Mouse (Mus musculus) thymus, postnatal 36 days (tissue): ENCODE measurements at regions not wholly inside any gene's neighbourhood (a gene's known extent, or its start where the extent isn't known, plus 50 kb on each side); places are given as distances from the start of the nearest gene placed in this dataset.

ENCODE experiments used
- DNase-seq, 2 experiments: peaks; one replicate each; pipeline ENCODE4 v3.0.0; 2022; ENCODE audit warnings: mixed read lengths in 2 of 2

DNA sequence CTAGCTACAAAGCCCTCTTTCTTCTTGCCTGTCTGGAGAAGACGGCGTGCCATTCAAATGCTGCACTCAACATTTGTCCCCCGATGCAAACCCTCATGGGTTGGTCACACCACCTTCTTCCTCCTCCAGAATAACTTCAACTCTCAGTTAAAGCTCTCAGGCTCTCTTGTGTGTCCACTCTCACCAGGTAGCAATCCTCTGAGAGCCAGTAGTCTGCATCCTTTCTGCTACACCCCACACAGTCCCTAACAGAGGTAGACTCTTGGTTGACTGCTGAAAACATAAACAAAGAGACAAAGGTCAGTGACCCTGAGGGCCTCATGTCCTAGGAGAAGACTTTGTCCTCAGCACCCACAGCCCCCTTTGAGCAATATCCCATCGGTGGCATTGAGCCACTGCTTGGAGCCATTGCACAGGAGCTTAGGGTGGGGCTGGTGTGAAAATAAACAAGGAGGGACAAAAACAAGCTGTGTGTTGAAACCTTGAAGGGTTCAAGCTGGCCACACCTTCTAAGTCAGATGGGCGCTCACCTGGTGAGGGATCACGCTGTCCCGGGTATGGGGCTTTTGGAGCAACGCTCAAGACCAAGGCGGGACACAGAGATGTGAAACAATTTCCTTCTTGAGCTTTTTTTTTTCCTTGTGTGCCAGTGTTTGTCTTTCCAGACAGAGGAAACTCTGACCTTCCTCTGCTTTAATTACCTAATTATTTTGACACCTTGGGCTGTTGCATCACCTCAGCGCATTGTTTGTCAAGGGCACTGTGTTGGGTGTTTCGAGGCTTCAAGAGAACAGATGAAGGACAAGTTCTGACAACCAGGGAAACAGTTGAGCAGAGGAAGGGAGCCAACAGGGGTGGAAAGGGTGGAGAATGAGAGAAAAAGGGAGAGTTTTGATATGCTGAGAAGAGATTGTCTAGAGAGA, 101.4 kb upstream of the Bcl6 start:
- no peak for DNase-seq

DNA sequence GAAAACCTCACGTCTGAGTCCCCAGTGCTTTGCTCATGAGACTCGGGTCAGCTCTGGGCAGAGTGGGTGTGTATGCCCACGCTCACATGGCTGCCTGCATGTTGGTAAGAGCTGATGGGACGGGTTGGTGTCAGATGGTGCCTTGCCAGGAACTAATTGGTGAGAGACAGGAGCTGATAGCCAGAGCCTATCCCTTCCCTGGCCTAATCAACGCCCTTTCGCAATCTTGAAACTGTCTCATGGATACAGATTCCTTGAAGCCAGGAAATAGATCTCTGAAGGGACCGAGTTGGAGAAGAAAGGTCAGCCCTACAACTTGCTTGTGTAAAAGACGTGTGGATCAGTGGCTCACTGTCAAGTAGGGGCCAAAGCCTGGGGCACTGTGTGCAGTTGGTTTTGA, 95.3 kb upstream of the Bcl6 start:
- DNase-seq = no peak

DNA sequence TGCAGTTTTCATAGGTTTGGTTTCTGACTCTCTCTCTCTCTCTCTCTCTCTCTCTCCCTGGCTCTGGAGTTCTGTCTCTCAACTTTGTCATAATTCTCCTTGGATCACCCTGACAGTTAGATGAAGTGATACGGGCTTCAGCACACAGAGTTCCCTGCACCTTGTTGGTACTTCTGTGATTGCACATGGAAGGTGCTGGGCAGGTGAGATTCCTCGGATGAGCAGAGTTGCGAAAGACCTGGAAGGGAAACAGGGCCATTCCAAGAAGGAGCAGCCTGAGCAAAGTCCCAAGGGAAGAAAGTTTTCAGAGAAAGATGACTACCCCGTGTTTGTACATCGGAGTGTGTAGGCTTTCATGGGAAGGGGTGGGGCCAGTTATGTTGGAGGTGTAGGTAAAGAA, 91.8 kb upstream of the Bcl6 start:
- no peak for DNase-seq

DNA sequence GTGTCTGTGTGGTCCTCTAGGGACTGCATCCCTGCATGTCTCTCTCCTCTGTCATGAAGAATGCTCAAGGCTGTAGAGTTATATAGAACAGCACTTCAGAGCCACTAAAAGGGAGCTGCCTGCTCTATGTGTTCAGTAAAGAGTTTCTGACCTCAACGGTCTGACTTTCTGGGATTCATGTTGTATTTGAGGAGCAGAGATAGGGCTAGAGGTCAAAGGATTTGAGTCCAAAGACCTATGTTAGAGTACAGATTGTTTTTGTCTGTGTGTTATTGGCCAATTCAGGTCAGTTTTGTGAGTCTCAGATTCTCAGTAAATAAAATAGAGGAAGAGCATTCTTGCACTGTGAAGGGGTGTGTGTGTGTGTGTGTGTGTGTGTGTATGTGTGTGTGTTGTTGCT, 90.0 kb upstream of the Bcl6 start:
- no peak for DNase-seq

DNA sequence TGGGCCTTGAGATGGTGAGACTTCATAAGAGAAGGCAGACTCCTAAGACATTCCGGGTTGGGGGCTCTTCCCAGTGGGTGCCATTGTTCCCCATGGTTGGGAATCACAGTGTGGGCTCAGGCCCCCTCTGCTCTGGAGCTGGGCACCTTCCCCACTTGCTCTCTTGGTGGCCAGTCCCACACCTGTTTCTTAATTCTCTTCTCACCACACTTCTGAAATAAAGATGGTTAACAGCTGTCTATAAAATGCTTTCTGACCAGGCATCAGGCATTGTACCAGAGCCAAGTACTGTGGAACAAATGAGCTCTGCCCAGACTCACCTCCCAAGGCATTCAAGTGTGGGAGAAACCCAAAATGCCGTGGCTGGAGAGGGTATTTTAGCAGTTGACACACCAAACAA, 88.8 kb upstream of the Bcl6 start:
- no peak for DNase-seq

DNA sequence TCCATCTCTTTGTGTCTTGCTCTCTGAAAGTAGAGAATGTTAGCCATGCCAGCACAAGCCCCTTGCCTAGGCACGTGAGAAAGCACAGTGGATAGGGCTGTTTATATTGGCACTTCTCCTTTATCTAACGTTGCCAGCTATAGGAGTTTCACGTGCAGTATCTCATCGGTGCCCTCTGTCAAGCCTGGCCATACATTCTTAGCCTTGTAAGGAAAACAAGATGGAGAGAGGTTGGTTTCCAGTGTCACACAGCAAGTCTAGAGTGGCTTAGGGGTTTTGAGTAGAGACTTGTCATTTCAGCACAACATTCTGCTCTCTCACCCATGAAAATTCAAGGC, 88.1 kb upstream of the Bcl6 start:
- no peak for DNase-seq

- no peak for DNase-seq
These were observed 87.6 kb upstream of the Bcl6 start for GRCm38 (mm10) chr16:24076109-24076798.

DNA sequence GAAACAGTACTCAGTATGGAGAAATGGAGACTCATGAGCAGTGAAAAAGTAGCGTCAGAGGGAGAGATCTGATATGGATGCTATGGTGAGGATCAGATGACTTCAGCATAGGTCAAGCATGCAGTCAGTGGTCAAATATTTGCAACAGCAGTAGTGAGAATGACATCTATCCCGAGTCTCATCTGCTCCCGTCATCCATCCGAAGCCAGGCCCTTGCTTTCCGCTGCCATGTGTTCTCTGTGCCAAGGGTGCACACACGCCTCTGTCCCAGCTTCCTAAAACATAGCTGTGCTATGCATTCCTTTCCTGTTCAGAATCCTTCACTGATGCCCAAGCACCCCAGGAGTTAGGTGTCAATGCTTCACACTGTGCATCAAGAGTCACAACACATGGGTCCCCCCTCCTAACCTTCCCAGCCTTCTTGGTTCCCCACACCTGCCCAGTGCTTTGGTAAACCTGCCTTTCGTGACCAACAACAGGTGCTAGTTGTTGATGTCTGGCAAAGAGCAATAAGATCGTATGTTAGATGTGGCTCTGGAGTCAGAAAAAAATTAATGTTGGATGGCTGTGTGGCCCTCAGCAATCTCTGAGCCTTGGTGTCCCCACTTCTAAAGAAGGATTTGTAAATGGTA, 85.1 kb upstream of the Bcl6 start:
- no peak for DNase-seq

DNA sequence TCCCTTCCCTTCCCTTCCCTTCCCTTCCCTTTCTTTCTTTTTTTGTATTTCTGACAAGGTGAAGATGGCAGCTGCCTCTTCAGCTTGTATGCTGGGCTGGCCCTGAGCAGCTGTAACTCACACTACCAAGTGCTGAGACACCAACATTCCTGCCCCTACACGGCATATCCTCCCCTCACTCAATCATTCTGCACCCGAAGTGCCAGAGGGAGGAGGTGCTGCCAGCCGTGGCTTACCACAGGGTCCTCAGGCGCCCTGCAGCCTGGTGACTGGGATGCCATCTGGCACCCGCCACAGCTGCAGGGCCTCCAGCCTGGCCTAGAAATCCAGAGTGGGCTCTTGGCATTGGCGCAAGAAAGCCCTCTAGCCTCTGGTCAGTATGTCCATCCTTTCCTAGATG, 84.4 kb upstream of the Bcl6 start:
- peak; percentile 46 to 73 for DNase-seq

GRCm38 (mm10) chr16:24069411-24069810, 80.8 kb upstream of the Bcl6 start:
- DNase-seq = no peak

- DNase-seq = no peak
These were observed 79.7 kb upstream of the Bcl6 start for GRCm38 (mm10) chr16:24068250-24068813.

DNA sequence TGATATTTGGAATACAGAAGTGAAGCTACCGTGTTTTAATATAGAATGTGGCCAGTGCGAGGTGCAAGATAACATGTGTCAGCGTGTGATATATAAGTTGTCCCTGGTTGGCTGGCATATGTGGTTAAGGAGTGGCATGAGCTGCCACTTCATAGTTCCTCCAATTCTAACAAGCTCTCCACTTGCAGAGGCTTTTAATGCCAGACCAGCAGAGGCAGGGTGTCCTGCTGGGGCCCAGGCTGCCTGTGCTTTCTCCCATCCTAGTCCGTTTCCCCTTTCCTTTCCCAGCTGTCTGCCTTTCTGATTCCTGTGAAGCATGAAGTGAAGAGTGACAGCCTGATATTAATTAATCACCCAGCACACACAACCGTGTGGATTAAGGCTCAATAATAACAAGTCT, 73.7 kb upstream of the Bcl6 start:
- DNase-seq = no peak

- DNase-seq = no peak
These were observed 72.8 kb upstream of the Bcl6 start for GRCm38 (mm10) chr16:24061496-24061895.

GRCm38 (mm10) chr16:24059090-24059600, 70.5 kb upstream of the Bcl6 start:
- no peak for DNase-seq

DNA sequence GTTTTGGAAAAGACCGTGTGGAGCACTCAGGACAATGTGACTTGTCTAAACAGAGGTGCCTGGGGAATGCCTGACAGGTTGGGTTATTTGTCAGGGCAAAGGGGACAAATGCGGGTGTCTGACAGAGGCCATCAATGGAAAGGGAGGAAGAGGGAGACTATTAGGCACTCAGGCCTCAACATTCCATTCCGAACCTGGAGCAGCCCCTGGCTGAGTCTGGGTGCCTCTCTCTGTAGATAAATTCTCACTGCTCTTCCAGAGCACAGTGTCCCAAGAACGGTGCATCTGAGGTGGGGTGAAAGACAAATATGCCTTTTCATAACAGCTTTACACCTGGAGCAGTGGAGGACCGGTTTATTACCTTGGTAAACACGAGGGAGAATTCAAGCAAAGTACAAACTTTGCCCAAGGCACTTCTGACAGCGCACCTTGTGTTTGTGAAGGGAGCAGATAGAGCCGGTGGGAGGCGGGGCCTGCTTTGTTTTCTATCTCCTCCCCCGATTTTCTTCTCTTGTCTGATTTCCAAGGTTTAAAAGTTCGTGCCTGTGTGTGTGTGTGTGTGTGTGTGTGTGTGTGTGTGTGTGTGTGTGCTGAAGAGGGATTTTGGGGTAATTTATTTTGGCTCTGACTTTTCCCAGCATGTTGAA, 68.4 kb upstream of the Bcl6 start:
- DNase-seq = no peak

DNA sequence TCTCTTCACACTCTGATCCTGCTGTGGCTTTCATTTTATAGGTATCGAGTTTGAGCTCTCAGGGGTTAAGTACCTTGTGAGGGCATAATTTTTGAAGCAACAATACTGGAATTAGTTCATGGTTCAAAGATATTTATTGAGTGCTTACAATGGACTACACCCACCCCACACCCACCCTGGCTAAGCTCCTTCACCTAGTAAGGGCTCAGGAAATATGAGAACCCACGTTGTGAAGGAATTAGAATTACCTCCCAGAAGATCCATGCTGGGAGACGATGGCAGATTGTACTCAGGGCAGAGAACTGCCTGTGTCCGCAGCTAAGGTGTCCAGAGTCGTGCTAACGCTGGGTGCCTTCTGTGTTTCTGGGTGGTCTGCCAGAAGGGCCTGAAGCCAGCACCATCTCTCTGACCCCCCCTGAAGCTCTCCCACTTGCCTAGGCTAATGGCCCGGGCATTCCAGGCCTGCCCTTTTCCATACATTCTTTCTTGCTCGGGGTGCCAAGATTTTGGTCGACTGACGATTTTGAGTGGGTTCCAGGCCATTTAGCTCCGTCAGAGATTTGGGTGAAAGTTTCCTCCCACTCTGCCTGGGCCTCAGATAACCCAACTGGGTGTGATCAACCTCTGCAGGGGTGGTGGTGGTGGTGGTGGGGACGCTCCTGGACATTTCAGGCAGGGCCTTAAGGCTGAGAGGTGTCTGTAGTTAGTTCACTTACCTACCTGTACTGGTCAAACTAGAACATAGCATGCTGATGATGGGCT, 67.7 kb upstream of the Bcl6 start:
- no peak for DNase-seq

DNA sequence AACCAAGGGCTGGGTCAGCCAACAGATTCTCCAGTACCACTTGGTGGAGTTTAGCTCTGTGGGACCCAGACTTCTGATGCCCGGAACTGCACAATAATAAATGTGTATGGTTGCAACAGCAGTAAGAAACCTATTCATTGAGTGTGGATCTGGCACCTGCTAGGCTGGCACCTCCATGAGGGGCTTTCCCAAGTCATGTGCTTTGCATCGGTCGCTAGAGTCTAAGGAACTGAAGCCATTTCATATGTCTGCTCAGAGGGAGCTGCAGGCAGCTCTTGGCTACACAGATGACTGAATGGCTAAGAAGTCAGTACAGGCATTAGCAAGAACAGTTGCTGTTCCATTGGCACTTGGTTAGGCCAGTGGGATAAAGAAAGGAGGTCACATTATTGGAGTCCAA, 65.6 kb upstream of the Bcl6 start:
- no peak for DNase-seq

DNA sequence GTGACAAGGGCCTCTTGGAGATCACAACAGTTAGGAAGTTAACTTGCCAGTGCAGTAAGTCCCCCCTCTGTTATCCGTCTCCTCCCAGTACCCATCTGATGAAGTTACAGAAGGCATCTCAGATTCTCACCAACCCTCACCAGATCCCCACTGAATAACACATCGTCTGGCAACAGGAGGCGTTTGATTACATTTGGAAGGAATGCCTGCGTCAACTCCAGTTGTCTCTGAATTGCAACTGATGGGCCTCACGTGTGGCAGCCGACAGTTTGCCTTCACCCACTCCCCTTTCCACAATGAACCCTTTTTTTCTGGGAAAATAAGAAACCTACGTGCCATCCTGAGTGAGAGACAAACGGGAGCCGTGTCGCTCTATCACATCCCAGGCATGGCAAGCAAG, 64.8 kb upstream of the Bcl6 start:
- no peak for DNase-seq

GRCm38 (mm10) chr16:24050856-24051640, 62.4 kb upstream of the Bcl6 start:
- DNase-seq = peak; percentile 21 to 29

DNA sequence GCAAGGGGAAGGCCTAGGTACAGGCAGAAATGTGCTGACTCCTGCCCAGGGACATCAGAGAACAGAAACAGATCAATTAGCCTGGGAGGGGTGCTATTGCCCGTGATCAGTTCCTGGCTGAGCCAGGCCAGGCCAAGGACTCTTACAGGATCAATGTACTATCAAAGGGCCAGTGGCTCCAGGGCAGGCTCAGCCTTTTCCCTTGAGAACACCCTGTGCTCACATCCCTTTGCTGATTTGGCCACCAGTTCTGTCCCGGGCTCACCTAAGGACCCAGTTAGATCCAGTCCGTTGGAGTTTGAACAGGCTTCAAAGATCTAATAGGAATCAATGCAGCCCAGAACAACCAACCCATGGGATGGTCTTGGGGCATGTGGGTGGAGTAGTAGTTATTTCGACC, 55.1 kb upstream of the Bcl6 start:
- no peak for DNase-seq

DNA sequence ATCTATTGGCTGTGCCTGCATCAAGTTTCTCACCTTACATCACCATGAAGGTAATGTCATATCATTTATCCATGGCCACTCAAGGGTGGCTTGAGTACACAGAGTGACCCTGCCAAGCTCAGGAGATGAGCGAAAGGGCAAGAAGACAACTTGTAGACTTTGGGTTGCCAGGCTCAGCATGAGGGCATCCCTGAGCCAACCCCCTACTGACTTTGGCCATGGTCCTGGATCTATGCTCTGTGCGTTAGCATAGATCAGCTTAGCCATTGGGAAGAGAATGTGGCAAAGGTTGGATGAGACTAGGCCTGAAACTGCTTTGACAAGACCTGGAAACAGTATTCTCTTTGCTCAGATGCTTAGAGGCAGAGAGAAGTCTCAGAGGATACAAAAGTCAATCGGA, 54.3 kb upstream of the Bcl6 start:
- DNase-seq = no peak
